Mouse (Mus musculus) megakaryocyte-erythroid progenitor cell, adult 5-6 weeks (primary cell): ENCODE measurements at regions not wholly inside any gene's neighbourhood (a gene's known extent, or its start where the extent isn't known, plus 50 kb on each side); places are given as distances from the start of the nearest gene placed in this dataset.
A peak's percentile ranks its signal among the peaks of the same experiment; 100 is the strongest.
"Not testable (repeated sequence)": the region's sequence is repeated elsewhere in the genome, so short reads cannot be mapped to it uniquely, and the experiment has no call there.

Experiments used
- ATAC-seq: replicated peaks from 2 replicates; pipeline ENCODE4 v1.8.0; 2016; ENCODE audit warnings: mild to moderate bottlenecking, inconsistent platforms; ENCODE audit not compliant: severe bottlenecking, poor library complexity, low FRiP score, low TSS enrichment

DNA sequence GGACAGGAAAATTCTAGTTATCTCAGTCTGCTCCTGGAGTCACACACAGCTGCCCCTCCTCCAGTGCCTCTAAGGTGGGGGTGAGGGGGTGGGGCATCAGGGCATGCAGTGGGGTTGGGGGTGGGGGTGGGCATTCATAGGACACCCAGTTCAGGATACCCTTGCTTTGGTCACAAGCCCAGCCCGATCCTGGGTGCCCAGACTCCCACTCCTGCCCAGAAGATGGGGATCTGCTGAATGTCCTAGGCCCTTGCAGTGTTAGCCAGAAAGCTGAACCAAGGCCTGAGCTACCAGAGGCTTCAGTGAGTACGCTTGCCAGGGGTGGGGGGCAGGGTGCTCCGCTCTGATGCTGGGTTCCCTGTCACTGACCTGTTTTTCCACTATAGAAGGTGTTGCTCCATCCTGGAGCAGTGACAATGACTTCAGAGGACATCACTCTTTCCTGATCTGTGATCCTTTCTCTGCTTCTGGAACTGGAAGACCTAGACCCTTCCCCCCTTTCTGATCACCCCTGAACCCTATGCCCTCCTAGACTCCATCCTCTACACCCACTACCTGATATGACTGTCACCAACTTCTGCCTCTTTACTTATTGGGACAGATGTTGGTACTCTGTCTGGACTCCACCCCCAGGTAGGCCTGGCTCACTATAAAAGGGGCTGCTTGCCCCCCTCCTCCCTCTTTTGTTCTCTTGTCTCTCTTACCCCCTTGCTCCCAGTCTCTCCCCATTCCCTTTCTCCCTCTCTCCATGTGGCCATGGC lies 92.1 kb upstream of the Zfp746 start:
- no peak for ATAC-seq

- ATAC-seq, result no peak
Measured at GRCm38 (mm10) chr6:48177936-48178335, 91.5 kb upstream of the Zfp746 start.

DNA sequence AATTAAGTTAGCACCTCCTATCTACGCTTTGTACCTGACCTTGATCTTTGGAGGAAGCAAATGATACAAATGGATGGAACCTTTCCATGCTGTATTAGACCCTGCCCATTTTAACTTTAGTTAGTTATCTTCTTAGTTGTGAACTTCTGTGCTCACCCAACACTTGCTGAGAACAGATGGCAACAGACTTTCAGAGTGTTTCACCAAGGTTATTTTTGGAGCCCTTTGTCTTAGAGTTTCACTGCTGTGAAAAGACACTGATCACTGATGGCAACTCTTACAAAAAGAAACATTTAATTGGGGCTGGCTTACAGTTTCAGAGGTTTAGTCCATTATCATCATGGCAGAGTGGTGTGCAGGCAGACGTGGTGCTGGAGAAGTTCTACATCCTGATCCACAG lies 88.8 kb upstream of the Zfp746 start:
- ATAC-seq, result no peak

DNA sequence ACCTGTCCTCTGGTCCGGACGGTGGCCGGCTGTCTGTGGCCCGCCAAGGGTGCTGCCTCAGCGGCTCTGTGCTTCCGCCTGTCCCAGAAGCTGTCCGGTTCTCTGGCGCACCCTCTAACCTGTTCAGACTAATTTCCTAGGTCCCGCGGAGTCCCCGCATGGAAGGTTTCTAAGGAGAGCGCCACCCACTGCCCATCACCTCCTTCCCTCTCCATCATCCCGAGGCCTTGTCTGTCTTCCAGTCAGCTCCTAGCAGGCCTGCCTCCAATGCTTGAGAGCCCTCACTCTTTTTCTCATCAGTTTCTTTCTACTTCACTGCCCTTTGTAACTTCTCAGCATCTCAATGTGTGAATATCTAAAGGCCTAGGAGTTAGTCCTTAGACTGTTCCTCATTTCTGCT lies 86.4 kb upstream of the Zfp746 start:
- ATAC-seq, result not testable (repeated sequence)

GRCm38 (mm10) chr6:48136851-48137250 lies 50.5 kb upstream of the Zfp746 start:
- 0 out of 2 replicates have a peak, but pooled peaks have one; percentile 44 for ATAC-seq
